Mouse (Mus musculus) hindbrain, embryonic 14.5 days (tissue): ENCODE results near the gene Fzd9. TPM values are rescaled to one million over a fixed set of nuclear protein-coding genes. Genes with fewer than 3 reads are reported as not detected.
"Not testable (repeated sequence)": the region's sequence is repeated elsewhere in the genome, so short reads cannot be mapped to it uniquely, and the experiment has no call there.

Experiments
- ATAC-seq: fragments of 200-750 bp; cut with Nextera tagmentation; 2 replicates; pipeline ENCODE4 v1.8.0; 2017; ENCODE audit warnings: moderate number of reproducible peaks, mild to moderate bottlenecking, moderate TSS enrichment, moderate library complexity; ENCODE audit not compliant: low FRiP score
- DNase-seq: peaks from one replicate; pipeline ENCODE4 v3.0.0-alpha.2; 2015; ENCODE audit warnings: low spot score
- H3K27ac ChIP-seq: fragments of 300-500 bp; sonication (generic); 2 replicates; pipeline ENCODE4 v1.5.1; 2014; ENCODE audit warnings: mild to moderate bottlenecking, moderate library complexity
- H3K27me3 ChIP-seq: fragments of 300-500 bp; sonication (generic); 2 replicates; pipeline ENCODE4 v1.6.1; 2014; ENCODE audit warnings: mild to moderate bottlenecking, low read length, mixed read lengths; ENCODE audit not compliant: control insufficient read depth, insufficient read depth
- H3K36me3 ChIP-seq: fragments of 300-500 bp; sonication (generic); replicated peaks from 2 replicates; pipeline ENCODE4 v1.6.1; 2014; ENCODE audit not compliant: control insufficient read depth, insufficient read depth
- H3K4me1 ChIP-seq: fragments of 300-500 bp; sonication (generic); replicated peaks from 2 replicates; pipeline ENCODE4 v1.6.1; 2014; ENCODE audit warnings: antibody characterized with exemption, low read length, mixed read lengths; ENCODE audit not compliant: control insufficient read depth, insufficient read depth
- H3K4me2 ChIP-seq: fragments of 300-500 bp; sonication (generic); replicated peaks from 2 replicates; pipeline ENCODE4 v1.6.1; 2014; ENCODE audit warnings: mild to moderate bottlenecking, moderate library complexity
- H3K4me3 ChIP-seq: fragments of 300-500 bp; sonication (generic); replicated peaks from 2 replicates; pipeline ENCODE4 v1.5.1; 2014; ENCODE audit warnings: mild to moderate bottlenecking, low read length
- H3K9ac ChIP-seq: fragments of 300-500 bp; sonication (generic); 2 replicates; pipeline ENCODE4 v1.6.1; 2014
- H3K9me3 ChIP-seq: fragments of 300-500 bp; sonication (generic); 2 replicates; pipeline ENCODE4 v1.6.1; 2016; ENCODE audit warnings: low read length; ENCODE audit not compliant: control insufficient read depth
- WGBS: fragments of 180-500 bp; shearing (Covaris S2); extraction: QIAGEN DNeasy Blood & Tissue Kit; methylation state at CpG from one replicate; pipeline ENCODE4 v1.1.7; 2014; 5-methylcytosine and 5-hydroxymethylcytosine counted together
- polyA plus RNA-seq: library from polyadenylated mRNA; unstranded; fragments of >200 nt; fragmentation: Nextera tagmentation; extraction: Ambion mirVana; gene quantifications from 2 replicates; pipeline ENCODE4 v1.2.1, GENCODE M21; 2014

Fzd9 gene
- polyA plus RNA-seq, 1 experiment from 2014 or later: 14.7 TPM

DNA sequence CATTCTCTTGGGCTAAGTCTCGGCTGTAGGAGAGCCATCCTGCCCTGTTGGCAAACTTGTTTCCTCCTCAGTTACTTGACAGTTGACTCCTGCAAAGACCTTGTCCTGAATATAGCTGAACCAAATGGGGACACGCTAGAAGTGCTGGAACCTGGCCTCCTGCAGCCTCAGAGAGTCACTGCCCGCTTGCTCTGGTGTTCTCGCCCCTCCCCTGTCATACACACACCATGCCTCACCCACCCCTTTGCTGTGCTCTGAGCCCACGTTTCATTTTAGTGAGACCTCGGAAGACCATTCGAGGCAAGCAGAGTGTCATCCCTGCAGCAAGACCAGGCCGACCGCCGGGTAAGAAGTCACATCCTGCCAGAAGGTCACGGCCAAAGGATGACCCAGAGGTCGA, 8.9 kb downstream of the Fzd9 start:
- Histone ChIP-seq H3K27me3 (no peaks in the 10 kb centered on the region), H3K36me3 (peaks cover 93% of the 10 kb centered on the region), H3K4me3 (no peak overlapping the region), H3K4me2 (no peak overlapping the region), H3K27ac (no peak overlapping the region), H3K9ac (no peak overlapping the region), H3K9me3 (no peaks in the 10 kb centered on the region), H3K4me1 (no peaks in the 10 kb centered on the region)
- 77% methylated on average over 12 of the region's 12 CpGs for WGBS
- DNase-seq: no peak
- ATAC-seq: no peak

DNA sequence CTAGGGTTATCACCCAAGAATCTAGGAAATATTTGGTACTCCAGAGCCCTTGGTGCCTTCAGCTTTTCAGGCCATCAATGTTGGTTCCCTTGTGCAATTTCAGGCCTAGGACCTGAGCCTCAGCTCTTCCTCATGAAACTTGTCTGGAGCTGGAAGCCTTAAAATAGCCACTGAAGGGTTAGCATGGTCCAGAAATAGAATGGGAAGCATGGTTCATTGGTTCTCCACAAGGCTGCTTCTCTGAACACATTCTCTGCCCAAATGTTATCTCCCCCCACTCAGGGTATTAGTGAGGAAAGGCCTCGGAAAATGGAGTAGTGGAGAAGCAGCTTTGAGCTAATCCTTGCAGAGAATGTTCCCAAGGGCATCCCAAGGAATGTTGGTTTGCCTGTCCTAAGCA, 9.6 kb downstream of the Fzd9 start:
- no peaks in the 10 kb centered on the region for H3K4me1 ChIP-seq
- ATAC-seq: no peak
- no peaks in the 10 kb centered on the region for H3K27me3 ChIP-seq
- peaks cover 99% of the 10 kb centered on the region for H3K36me3 ChIP-seq
- WGBS: 78% methylated on average over 1 of the region's 1 CpGs
- no peak overlapping the region for H3K4me2 ChIP-seq
- DNase-seq: no peak
- no peak overlapping the region for H3K27ac ChIP-seq
- no peak overlapping the region for H3K9ac ChIP-seq
- H3K9me3 ChIP-seq: no peaks in the 10 kb centered on the region
- no peak overlapping the region for H3K4me3 ChIP-seq

DNA sequence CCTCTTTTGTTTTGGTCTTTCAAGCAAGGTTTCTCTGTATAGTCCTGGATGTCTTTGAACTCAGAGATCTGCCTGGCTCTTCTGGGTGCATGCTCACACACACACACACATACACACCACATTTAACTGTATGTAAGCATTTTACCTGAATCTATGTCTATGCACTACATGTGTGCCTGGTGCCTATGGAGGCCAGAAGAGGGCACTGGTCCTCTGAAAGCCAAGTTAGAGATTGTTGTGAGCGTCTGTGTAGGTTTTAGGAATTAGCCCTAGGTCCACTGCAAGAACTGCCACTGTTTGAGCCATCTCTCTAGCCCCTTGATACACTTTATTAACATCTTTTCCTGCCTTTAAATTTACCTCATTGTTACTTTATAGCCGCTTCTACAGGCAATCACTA, 12.2 kb downstream of the Fzd9 start:
- Histone ChIP-seq H3K4me3 (no peak overlapping the region), H3K36me3 (peaks cover 97% of the 10 kb centered on the region), H3K4me2 (no peak overlapping the region), H3K4me1 (no peaks in the 10 kb centered on the region), H3K9me3 (no peaks in the 10 kb centered on the region), H3K9ac (no peak overlapping the region), H3K27ac (no peak overlapping the region), H3K27me3 (no peaks in the 10 kb centered on the region)
- peak; percentile 48 for DNase-seq
- no peak for ATAC-seq
- 73% methylated on average over 2 of the region's 2 CpGs for WGBS

DNA sequence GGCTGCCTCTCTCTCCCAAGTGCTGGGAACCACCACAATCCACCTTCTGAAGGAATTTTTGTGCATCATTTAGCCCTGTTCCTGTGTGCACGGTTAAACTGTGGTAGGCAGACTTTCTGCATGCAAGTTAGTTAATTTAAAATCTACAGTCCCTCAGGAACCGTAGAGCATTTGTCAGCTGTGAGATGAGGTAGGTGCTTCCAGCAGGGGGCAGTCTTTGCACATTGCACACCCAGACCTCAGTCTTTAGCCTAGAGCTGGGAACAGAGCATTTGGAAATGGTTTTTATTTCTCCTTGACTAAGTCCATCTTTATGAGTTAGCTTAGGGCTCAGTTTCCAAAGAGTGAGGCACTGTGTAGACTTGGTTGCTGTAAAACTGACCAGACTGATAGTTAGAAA, 14.5 kb downstream of the Fzd9 start:
- H3K9me3 ChIP-seq: no peaks in the 10 kb centered on the region
- H3K36me3 ChIP-seq: peaks cover 98% of the 10 kb centered on the region
- DNase-seq: peak; percentile 76
- no peaks in the 10 kb centered on the region for H3K27me3 ChIP-seq
- H3K27ac ChIP-seq: no peak overlapping the region
- no peak overlapping the region for H3K9ac ChIP-seq
- no peak overlapping the region for H3K4me2 ChIP-seq
- 33% methylated on average over 2 of the region's 2 CpGs for WGBS
- no peak overlapping the region for H3K4me3 ChIP-seq
- no peaks in the 10 kb centered on the region for H3K4me1 ChIP-seq
- no peak for ATAC-seq

DNA sequence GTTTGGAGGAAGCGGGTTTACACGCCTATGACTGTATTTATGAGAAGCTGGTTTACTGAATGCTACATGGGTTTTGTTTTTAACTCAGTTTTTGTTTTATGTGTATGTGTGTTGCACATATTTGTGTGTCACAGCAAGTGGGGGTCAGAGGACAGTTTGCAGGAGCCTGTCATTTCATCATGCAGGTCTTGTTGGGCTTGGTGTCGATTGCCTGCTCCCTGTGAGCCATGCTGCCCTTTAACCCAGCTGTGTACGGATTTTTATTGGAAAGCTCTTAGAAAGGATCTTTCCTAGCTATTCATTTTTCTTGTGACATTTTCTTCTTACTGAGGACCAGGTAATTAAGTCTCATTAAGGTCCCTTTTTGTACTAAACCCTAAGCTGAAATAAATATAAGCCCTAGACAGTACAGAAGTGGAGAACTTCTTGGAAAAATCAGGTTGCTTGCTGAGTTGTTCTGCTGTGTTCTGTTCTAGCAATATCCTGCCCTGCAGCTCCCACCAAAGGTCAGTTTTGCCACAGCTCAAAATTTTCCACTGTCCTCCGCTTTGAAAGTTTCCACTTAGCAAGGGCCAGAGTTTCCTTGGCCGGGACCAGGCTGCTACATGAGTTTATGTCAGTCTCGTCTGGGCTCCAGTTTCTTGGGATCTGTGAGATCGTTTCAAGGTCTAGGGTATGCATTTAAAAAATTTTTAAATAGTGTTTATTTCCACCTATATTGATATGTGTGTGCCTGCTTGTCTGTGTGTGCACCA, 17.7 kb downstream of the Fzd9 start:
- H3K36me3 ChIP-seq: peaks cover 96% of the 10 kb centered on the region
- WGBS: 89% methylated on average over 8 of the region's 8 CpGs
- no peaks in the 10 kb centered on the region for H3K9me3 ChIP-seq

DNA sequence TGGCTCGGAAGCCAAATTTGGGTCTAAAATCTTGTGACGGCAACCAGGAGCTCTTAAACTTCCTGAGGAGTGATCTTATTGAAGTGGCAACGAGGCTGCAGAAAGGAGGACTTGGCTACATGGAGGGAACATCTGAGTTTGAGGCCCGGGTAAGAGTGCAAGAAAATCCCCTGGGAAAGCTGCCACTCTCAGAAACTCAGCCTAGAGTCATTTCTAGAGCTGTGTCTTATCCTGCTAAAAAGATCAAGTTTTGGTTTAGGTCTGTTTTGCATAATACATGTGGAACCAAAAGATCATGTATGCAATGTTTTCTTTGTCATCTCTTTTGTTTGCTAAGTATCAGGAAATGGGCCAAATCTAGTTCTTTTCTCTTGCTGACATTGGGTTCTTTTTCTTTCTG, 20.8 kb downstream of the Fzd9 start:
- Histone ChIP-seq H3K4me2 (no peak overlapping the region), H3K36me3 (peaks cover 90% of the 10 kb centered on the region), H3K9me3 (no peaks in the 10 kb centered on the region), H3K27me3 (no peaks in the 10 kb centered on the region), H3K9ac (no peak overlapping the region), H3K4me1 (no peaks in the 10 kb centered on the region), H3K4me3 (no peak overlapping the region), H3K27ac (no peak overlapping the region)
- no peak for DNase-seq
- ATAC-seq: no peak
- WGBS: 84% methylated on average over 4 of the region's 4 CpGs

More for the DNA sequence above, 17.7 kb downstream of the Fzd9 start:
- Histone ChIP-seq H3K4me3 (no peak overlapping the region), H3K4me2 (no peak overlapping the region), H3K27me3 (no peaks in the 10 kb centered on the region), H3K4me1 (no peaks in the 10 kb centered on the region), H3K27ac (no peak overlapping the region), H3K9ac (no peak overlapping the region)
- DNase-seq (no peak), ATAC-seq (no peak)

DNA sequence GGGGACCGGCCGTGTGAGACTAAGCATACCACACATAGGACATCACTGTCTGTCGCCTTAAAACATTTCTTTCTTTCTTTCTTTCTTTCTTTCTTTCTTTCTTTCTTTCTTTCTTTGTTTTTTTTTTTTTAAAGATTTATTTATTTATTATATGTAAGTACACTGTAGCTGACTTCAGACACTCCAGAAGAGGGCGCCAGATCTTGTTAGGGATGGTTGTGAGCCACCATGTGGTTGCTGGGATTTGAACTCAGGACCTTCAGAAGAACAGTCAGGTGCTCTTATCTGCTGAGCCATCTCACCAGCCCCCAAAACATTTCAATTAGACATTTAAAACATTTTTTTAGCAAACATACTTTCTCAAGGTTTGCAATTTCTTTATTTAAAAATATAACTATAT, 25.2 kb downstream of the Fzd9 start:
- not testable (repeated sequence) for H3K27ac ChIP-seq, H3K9me3 ChIP-seq, H3K4me1 ChIP-seq, H3K4me3 ChIP-seq, DNase-seq, ATAC-seq, H3K4me2 ChIP-seq, H3K27me3 ChIP-seq, H3K9ac ChIP-seq
- WGBS: 95% methylated on average over 4 of the region's 4 CpGs
- H3K36me3 ChIP-seq: peaks cover 89% of the 10 kb centered on the region

DNA sequence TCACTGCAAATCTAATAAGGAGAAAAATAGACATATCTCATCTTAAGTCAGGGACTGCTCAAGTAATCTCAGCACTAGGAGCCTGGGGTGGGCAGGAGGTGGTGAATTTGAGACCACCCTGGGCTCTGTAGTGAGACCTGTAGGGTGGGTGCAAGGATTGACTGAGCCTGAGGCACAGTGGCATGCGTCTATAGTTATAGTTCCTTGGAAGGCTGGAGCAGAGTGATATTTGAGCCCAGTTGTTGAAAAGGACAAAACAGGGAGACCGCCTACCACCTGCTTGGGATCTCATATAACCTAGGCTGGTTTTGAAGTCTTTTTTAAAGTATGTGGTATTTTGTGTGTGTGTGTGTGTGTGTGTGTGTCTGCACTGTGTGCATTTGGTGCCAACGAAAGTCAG, 26.9 kb downstream of the Fzd9 start:
- Histone ChIP-seq H3K9ac (no peak overlapping the region), H3K4me3 (no peak overlapping the region), H3K9me3 (no peaks in the 10 kb centered on the region), H3K4me1 (no peaks in the 10 kb centered on the region), H3K27me3 (no peaks in the 10 kb centered on the region), H3K36me3 (peaks cover 89% of the 10 kb centered on the region), H3K4me2 (no peak overlapping the region), H3K27ac (no peak overlapping the region)
- ATAC-seq (no peak), DNase-seq (no peak)
- 97% methylated on average over 3 of the region's 3 CpGs for WGBS

DNA sequence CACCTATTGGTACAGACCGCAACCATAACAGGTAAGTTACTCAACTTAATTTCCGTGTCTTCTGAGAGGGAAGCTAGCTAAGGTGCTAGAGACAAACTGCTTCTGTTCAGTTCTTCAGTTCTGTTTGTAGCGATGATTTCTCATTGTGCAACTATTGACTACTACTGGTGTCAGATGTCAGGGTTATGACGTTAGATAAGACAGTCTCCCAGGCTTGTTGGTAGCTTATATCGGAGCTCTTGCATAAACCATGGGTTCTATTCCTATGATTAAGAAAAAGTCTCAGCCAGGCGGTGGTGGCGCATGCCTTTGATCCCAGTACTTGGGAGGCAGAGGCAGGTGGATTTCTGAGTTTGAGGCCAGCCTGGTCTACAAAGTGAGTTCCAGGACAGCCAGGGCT, 29.0 kb downstream of the Fzd9 start:
- H3K27me3 ChIP-seq: no peaks in the 10 kb centered on the region
- no peak overlapping the region for H3K4me3 ChIP-seq
- H3K27ac ChIP-seq: no peak overlapping the region
- H3K9ac ChIP-seq: no peak overlapping the region
- H3K36me3 ChIP-seq: peaks cover 90% of the 10 kb centered on the region
- H3K4me1 ChIP-seq: no peaks in the 10 kb centered on the region
- no peaks in the 10 kb centered on the region for H3K9me3 ChIP-seq
- no peak for DNase-seq
- ATAC-seq: no peak
- no peak overlapping the region for H3K4me2 ChIP-seq
- 96% methylated on average over 7 of the region's 7 CpGs for WGBS

DNA sequence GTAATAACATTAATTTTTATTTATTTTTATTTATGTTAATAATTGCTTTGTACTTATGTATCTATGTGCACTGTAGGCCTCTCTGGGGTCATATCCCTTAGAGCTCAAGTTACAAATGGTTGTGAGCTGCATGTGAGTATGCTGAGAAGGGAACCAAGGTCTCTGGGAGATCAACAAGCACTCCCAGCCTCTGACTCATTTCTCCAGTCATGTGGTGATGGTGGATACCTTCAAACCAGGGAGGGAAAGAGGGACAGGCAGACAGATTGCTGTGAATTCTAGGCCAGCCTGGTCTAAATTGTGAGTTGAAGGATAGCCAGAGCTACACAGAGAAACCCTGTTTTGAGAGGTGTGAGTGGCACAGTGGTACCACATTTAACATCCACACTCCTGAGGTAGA, 30.1 kb downstream of the Fzd9 start:
- no peak overlapping the region for H3K4me3 ChIP-seq
- ATAC-seq (no peak), DNase-seq (no peak)
- H3K27ac ChIP-seq: no peak overlapping the region
- peaks cover 93% of the 10 kb centered on the region for H3K36me3 ChIP-seq
- H3K9ac ChIP-seq: no peak overlapping the region
- no peaks in the 10 kb centered on the region for H3K4me1 ChIP-seq
- no peaks in the 10 kb centered on the region for H3K9me3 ChIP-seq
- no peaks in the 10 kb centered on the region for H3K27me3 ChIP-seq
- H3K4me2 ChIP-seq: no peak overlapping the region
